Mouse (Mus musculus): ENCODE measurements at regions not wholly inside any gene's neighbourhood (a gene's known extent, or its start where the extent isn't known, plus 50 kb on each side); places are given as distances from the start of the nearest gene placed in this dataset.
A peak's percentile ranks its signal among the peaks of the same experiment; 100 is the strongest.

DNA sequence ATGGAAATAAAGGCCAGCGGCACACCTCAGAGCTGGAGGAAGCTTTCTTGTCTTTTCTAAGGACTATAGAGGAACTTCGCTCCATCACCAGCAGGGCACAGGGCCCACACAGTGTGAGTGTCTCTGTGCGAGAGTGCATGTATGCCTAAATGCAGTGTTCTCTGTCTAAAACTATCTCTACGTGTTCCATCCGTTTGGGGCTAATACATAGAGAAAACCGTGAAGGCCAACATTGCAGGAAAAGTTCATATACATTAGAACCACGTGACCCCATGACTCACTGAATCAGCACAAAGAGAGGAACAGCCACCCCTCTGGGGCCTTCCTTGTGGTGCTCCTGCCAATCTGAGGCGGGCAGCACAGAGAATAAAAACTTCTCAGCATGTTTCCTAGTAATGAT is 431.4 kb upstream of the Mctp2 start:
- no peak for DNase-seq (ENCODE audit: low spot score)

DNA sequence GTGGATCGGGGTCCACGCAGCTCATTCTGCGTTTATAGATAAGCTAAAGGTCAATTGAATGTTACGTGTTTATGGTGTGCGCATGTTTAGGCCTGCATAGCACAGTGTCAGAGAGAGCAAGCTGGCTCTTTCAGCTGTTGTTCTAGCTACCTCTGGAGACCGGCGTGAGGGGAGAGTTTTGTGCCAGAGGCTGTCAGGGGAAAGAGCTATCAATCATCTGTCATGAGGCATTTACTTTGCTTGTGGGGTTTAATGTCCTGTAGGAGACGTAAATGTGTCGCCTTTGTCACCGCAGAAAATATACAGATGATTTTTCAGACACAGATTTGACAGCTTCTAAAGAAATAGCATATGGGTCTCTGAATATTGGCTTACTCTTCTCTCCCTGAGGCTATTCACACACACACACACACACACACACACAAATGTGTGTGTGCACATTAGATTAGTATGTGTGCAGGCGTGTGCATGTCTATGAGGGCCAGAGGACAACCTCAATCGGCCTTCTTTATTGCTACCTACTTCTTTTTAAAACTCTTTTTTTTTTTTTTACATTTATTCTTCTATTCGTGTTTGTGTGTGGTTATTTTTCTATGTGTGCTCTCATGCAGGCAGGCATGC is 432.0 kb upstream of the Mctp2 start:
- no peak for DNase-seq (ENCODE audit: low spot score)

DNA sequence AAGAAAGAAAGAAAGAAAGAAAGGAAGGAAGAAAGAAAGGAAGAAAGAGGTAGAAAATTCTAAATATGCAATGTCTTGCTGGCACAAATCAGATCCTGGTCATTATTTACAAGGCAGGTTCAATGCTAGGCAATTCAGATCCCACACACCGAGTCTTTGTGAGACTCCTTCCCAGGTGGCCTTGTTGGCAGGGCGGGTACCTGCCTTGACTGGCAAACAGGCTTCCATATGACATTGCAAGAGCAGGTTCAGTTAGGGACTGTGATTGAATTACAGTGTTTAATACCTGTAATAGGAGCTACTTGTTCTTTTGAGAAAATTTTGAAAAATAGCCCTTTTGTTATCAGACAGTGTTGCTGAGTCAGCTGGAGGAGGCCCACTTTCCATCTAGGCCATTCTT is 436.0 kb upstream of the Mctp2 start:
- DNase-seq (ENCODE audit: low spot score), result no peak

DNA sequence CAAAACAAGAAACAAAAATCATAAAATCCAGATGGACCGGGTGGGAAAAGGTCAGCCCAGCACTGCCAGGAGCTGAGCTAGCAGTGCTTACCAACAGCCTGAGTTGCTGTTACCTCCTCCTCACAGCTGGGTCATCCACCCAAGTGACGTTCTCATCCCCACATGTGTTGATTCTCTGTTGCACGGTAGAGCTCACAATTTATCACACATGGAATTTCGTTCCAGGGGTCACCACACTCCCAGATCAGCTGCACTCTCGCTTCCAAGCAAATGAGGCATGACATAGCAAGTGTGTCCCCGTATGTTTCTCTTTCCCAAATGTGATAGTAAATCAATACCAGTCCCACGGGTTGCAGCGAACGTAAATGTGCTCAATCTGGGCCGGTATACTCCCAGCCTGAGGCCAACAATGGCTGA is 445.1 kb upstream of the Mctp2 start:
- DNase-seq (ENCODE audit: low spot score), result no peak

DNA sequence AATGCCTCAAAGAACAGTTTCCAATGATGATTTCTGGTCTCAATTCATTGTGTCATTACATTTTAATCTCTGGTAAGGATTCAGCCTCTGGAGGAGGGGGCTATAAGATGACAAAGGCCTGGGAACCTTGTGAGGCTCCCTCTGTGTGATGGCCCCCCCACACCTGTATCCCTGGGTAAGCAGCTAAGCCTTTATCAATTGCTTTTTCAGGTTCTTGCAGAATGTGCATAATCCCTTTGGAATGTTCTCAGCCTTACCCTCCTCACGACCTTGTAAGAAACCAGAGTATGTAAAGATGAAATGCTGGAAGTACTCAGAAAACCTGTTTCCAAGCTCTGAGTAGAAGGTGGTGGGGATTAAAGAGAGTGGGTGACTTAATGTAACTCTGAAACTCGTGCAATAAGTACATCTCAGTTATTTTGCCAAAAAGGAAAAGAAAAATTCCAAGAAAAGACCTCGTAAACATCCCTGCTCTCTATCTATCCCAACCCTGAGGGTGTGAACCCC is 446.7 kb upstream of the Mctp2 start:
- DNase-seq (ENCODE audit: low spot score), result no peak

DNA sequence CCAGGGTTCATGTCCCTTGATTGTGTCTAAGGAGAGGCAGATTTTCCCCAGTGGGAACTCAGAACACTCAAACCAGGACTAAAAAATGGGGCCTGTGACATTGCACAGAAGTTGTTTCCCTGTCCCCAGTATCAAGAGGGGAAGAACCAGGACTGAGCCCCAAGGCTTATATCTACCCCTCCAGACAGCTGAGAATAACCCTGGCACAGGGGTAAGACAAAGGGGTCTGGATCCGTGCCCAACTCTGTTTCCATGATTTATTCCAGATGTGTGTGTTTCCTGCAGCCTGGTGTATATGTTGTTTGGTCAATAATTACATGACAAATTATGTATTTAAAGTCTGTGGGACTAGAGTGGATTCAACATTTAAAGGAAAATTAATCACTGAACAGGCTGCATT is 456.3 kb upstream of the Mctp2 start:
- DNase-seq (ENCODE audit: low spot score), result no peak

DNA sequence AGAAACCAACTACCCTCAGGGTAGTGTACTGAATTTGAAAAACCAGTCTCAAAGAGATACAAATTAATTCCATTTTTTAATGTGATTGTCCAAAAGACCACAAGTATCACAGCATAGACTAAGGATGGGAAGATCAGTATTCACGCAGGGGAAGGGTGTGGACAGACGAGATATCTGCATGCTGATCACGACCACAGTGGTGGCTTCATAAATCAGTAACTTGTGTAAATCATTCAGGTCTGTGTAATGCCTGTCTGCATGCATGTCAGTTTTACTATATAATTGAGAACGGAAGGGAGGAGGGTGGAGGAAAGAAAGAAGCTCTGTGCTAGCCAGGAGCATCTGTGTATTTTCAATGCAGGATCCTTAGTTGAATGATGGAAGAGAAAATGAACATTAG is 462.3 kb upstream of the Mctp2 start:
- no peak for DNase-seq (ENCODE audit: low spot score)

DNA sequence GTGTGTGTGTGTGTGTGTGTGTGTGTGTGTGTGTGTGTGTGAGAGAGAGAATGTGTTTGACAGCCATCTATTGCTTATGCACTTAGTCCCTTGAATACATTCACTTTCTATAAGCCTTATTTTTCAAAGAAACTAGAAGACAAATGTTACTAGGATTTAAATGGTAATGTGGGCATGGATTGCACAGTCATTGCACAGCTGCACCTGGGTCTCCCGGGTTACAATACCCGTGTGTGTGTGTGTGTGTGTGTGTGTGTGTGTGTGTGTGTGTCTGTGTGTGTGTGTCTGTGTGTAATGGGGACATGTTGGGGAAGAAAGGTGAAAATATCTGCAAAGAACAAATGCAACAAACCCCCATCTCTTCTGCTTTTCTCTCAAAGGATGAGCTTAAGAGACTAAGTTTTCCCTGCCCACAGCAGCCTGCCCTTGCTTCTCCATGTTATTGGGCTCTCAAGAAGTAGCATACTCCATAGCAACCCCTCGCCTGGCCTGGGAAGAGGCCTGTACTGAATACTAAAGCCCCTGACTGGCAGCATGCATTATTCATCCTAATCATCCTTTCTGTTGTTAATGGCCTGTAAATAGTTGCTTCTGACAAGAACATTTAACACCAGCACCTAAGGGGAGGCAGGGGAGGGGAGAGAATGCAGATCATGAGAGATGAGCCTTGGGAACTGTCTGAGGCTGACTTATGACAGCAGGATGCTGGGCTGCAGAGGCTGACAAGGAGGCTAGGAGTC is 467.8 kb upstream of the Mctp2 start:
- DNase-seq (ENCODE audit: low spot score), result no peak

DNA sequence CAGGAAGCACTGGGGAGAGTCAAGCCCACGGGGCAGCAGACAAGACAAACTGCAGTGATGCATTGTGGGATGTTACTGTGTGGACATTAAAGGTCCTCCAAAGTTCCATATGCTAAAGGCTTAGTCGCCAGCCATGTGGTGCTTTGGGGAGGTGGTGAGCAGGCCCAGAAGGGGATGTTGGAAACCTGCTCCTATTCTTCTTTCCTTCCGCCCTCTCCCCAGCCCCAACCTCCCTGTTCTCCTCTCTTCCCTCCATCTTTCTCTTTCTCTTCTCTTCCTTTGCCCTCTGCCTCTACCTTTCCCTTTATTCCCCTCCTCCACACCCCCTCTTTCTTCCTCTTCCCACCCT is 468.3 kb upstream of the Mctp2 start:
- DNase-seq (ENCODE audit: low spot score), result no peak

DNA sequence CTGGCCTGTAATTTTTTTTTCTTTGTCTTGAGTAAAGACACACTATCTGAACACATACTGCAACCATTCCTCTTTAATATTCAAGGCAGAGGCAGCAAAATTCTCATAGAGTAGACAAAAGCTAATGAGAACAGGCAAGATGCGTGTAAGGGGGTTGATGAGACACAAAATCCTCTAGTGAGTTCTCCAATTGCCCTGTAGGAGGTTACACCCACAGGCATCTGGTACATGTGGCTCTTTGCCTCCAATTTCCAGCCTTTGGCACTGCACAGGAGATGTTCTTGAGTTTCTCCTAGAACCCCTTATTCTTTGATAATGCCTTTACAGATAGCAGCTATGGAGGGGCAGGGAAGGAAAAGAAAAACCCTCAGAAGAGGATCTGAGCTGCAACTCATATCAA is 480.9 kb upstream of the Mctp2 start:
- peak; percentile 7 for DNase-seq (ENCODE audit: low spot score)

DNA sequence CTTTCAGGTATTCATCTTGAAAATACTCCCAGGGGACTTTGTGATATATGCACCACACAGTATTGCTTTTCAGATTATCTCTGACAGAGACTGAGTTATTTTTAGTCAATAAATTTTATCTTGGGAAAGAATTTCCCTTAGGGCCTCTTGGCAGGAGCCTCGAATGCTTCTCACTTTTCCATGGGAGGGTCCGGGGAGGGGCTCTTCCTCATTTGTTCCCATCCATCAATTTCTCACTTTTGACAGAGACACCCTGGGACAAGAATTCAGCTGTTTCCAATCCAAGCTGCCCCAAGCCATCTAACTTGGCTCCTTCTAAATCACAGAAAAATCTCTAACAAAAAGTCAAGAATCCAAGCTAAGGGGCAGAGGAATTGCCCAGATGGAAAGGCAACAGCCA is 481.9 kb upstream of the Mctp2 start:
- no peak for DNase-seq (ENCODE audit: low spot score)

DNA sequence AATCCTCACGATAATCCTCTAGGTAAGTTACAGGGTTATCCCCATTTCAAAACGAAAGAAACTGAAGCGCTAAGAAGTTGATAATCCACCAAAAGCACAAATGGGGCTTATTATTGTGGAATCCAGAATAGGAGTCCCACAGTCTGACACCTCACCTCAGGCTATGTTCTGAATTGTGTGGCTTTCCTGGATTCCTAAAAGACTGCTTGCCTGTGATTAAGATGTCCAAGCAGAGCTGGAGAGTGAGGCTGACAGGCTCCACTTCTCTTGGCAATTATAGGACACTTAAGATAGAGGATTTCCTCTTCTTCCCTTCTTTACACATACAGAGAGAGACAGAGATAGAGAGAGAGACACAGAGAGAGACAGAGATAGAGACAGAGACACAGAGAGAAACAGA is 515.7 kb upstream of the Mctp2 start:
- DNase-seq (ENCODE audit: low spot score), result no peak

DNA sequence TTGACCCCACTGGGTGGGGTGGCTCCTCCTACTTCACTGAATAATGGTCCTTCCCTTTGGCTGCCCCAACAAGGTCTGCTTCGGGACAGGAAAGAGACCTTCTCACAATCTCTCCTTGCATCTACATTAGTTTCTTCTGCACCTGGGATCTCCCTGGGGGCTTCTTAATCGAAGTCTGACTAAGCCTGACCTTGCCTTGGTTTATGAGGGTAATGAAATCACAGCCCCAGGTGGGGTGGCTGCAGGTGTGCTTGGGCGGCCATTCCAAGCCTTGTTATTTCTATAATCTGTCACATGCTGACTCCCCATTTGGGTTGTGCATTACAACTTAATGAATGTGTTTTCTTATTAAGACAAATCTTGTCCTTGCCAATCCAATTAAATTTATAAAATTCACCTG is 520.2 kb upstream of the Mctp2 start:
- DNase-seq (ENCODE audit: low spot score), result no peak

DNA sequence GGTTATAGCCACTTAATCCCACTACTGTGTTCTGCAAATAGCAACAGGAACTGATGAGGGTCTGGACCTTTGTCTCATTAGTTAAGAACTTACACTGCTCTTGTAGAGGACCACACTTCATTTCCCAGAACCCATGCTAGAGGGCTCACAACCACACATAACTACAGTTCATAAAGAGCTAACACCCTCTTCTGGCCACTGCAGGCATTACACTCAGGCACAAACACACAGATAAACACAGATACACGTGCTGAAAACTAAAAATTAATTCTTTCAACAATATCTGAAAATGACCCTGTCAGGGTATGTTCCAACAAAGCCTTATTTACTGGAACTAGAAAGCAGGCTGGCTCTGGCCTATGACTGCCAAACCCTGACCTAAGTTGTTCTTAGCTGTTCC is 529.0 kb upstream of the Mctp2 start:
- DNase-seq (ENCODE audit: low spot score), result no peak

DNA sequence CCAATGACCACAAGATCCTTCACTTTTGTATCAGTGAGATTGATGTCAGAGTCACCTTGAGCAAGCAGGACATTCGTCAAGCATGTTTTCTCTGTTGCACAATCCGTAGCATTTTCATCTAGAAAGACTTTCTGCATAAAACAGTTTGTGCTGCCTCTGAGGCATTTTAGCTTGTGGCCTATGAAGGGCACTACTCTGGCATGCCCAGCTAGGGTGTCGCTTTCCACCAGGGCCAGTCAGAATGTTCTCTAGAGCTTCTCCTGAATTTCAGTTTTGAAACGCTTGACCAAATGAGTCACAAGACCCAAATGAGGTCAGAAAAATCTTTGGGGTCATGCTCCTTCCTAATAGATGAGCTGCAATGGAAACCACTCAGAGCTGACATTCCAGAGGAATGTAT is 529.6 kb upstream of the Mctp2 start:
- DNase-seq (ENCODE audit: low spot score), result no peak

DNA sequence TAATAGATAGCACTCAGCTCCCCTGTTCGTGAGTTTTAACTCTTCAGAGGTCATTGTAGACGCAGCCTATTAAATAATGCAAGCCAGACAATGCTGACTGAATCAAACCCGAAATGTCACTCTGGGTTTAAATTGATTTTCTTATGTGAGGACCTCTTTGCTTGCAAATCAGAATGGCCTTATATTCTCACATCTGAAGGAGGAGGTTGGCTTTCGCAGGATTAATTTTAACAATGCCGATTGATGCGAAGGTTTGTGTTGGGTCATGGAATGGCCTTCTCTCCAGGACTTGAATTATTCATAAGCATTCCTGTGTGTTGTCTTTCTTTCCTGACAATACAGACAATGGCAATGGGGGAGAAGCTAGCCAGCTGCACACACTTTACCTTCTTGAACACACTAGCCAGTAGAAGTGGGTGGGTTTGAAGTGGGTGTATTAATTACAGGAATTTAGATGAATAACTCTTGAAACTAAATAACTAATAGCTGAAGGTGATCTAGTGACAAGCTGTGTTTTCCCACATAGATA is 530.1 kb upstream of the Mctp2 start:
- DNase-seq (ENCODE audit: low spot score), result no peak

DNA sequence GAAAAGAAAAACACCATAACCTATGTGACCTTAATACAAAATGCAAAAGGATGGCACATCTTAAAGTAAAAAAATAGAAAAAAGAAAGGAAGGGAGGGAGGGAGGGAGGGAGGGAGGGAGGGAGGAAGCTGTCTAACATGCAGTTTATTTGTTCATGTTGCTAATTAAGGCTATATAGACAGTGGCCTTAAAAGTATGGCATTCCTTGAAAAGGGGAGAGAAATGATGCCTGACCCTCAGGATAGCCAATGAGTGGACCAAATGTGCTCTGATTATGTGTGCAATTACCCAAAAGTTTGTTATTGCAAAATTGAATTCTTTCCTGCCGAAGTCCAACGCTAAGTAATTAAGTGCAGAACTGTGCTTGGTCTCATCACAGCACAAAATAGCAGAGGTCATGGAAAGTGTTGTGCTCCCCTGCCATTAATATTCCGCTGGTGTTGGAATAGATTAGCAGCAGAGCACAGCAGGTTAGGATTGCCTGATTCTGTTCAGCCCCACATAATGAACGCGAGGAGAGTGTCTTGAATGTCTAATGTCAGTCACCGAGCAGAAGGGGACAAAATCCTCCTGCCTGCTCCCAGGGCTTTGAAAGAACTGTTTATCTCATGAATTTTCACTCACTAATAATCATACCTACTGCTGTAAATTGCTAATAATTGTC is 531.7 kb upstream of the Mctp2 start:
- DNase-seq (ENCODE audit: low spot score), result no peak

DNA sequence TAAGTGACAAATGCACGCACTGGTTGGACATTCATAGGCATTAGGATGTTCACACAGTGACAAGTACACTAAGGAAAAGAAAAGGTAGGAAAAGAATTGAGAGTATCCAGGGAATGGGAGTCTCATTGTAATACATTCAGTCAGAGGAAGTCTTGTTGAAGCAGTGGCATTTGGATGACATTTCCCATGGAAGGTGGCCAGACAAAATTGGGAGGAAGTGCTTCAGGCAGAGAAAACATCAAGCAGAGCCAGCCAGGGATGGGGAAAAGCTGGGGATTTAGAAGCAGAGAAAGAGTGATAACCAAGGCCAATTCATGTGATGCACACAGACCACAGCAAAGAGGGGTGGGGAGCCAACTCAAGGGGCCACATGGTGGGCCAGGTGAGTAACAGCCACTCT is 524.0 kb upstream of the Rgma start:
- DNase-seq (ENCODE audit: low spot score), result peak; percentile 13

DNA sequence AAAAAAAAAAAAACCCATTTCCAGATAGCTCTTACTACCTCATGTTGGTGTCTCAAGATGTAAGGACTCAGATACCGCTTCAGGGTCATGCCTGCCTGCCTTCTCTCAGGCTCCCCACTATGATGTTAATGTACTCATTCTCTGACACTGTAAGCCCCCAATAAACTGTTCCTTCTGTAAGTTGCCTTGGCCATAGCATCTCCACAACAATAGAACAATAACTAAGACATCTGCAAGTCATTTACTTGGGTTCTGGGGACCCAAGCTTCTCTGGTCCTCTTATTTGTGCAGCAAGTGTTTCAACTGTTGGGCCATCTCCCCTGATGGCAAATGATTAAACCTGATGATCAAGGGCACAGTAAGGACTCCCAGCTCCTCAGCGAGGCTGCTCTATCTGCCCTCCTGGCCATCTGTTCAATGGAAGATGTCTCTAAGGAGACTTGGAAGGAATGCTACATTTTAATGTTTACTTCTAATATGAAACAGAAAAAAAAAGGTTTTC is 520.8 kb upstream of the Rgma start:
- DNase-seq (ENCODE audit: low spot score), result no peak

DNA sequence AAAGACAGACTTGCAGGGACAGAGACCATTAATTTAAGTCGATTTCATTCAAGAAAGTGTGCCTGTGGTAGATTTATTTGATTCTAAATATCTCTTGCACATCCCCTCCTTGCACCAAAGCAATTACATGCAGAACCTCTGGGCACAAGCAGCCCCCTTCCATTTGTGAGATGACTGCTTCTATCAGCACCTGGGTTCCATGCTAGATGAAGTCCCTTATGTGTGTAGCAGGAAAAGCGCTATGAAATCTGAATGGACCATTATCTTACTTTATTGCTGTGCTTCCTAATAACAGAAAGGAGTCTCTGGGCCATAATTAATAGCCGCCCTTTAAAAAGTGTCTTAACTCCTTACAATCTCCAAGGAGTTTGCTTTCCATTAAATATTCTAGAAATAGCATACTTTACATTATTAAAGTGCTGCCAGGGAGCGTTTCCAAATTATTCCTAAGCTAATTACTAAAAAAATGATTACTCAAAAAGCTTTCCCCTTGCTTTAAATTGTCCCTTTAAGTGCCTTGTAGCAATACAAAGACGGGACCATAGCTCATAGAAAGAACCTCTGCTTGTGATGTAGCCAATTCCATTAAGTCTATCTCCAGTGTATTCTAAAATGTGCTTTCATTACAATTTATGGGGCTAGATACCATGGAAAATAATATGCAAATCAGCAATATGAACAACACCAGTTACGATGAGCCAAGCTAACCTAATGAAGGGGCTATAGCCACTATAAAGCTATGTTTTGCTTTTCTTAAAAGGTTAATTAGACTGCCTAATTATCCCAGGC is 508.1 kb upstream of the Rgma start:
- no peak for DNase-seq (ENCODE audit: low spot score)

DNA sequence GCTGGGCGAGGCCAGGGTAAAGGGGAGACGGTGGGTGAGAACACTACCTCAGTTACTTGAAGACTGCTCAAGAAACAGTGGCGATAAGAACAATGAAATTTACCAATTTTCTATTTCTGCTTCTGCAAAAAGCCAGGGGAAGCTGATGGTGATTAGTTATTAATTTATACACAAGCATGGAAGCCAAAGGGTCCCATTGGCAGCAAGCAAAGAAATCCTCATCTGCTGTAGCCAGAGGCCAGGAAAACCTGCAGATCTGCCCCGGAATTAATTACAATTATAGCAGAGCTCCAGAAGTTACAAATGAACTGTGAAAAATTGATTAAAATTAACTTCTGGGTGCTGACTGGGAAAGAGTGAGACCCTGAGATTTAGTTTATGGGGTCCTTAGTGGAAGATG is 506.2 kb upstream of the Rgma start:
- DNase-seq (ENCODE audit: low spot score), result no peak

DNA sequence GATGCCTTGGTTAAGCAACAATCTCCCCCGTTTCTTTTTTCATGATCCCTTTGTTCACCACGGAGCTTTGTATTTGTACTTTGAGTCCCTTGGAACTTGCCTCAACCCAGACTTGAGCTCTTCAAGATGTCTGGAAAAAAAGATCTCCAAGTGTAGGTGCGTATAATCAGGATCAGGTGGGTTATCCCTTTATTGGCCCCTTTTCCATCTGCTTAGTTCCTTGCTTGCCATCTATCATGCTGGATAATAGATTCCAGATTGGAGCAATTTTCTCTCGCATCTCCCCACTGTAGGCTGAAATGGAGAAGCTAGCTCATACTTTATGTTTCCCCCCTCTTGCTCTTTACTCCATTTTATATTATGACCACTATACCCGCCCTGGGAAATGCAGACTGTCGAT is 474.5 kb upstream of the Rgma start:
- no peak for DNase-seq (ENCODE audit: low spot score)
